8 mouse cellular contexts compared by ENCODE assay signal in the genomic region with DNA sequence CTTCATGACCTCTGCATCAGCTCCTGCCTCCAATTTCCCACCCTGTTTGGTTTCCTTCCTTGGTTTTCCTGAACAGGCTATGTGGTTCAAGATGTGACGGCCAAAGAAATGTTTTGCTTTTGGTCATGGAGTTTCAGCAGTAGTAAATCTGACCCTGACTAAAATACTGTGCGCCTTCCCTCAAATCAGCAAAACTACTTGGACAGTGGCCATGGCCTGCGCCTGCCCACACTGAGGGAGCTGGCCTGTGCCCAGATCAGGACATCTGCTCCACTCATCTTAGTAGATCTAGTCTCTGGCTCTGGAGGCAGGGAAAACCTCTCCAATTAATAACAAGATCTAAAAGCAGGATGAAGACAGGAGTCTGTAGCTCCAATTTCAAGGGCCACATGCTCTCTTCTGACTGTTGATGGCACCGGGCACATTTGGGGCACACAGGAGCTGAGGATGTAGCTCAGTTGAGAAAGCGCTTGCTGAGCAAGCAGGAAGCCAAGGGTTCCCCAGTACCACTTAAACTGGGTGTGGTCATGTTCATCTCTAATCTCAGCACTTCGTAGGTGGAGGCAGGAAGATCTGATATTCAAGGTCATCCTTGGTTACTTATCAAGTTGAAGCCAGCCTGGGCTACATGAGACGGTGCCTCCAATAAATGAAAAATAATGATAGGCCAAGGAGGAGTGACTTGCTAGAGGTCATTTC.
A peak's percentile ranks its signal among the peaks of the same experiment; 100 is the strongest.
DNase-seq lines count a peak whose midpoint lies in the region; ATAC-seq and TF ChIP-seq lines count a peak whose summit lies in the region.

No protein-coding gene starts in this region.

- ATAC-seq in frontal cortex, adult (ENCODE audit: low TSS enrichment), result peak; percentile 42; the same call in 1 of the 2 replicates
- 0 out of 2 replicates have a peak, but pooled peaks have one; percentile 40 for ATAC-seq in kidney, embryonic 16.5 days (ENCODE audit: low FRiP score, low TSS enrichment)
- no peak for ATAC-seq in forebrain, embryonic 13.5 days
- no peak for ATAC-seq in monocyte, adult 5-6 weeks (replicated peaks; ENCODE audit: insufficient number of reproducible peaks, low FRiP score, low TSS enrichment, poor library complexity, severe bottlenecking)

- no peak overlapping the region for H3K4me3 ChIP-seq in kidney, embryonic 16.5 days (ENCODE audit: low read length)
- H3K4me3 ChIP-seq in myocyte, result no peak overlapping the region
- H3K4me3 ChIP-seq in forebrain, embryonic 13.5 days, result no peak overlapping the region

- peaks cover 12% of the 10 kb centered on the region for H3K4me1 ChIP-seq in kidney, embryonic 16.5 days (ENCODE audit: insufficient read depth, low read length)
- H3K4me1 ChIP-seq in forebrain, embryonic 13.5 days, result no peaks in the 10 kb centered on the region

- DNase-seq in frontal cortex, postnatal 14 days (ENCODE audit: low spot score in 2 of 2), result no peak
- peak; percentile 84 for DNase-seq in MN1 (ENCODE audit: low spot score)
- peak; percentile 89 to 93 for DNase-seq in cerebellum, postnatal 25 days

- 0 out of 2 replicates have a peak, but pooled peaks cover 4% of the 10 kb centered on the region for H3K9me3 ChIP-seq in kidney, embryonic 16.5 days (ENCODE audit: low read length)
- H3K9me3 ChIP-seq in forebrain, embryonic 13.5 days (replicated peaks), result no peaks in the 10 kb centered on the region; the same call in 1 of the 2 replicates

- peaks cover 4% of the 10 kb centered on the region for H3K79me2 ChIP-seq in myocyte (ENCODE audit: control insufficient read depth, insufficient read depth)

- no peak overlapping the region for H3K9ac ChIP-seq in kidney, embryonic 16.5 days (replicated peaks; ENCODE audit: low read length)
- no peak overlapping the region for H3K9ac ChIP-seq in forebrain, embryonic 13.5 days

- no peak overlapping the region for H3ac ChIP-seq in myocyte (ENCODE audit: control insufficient read depth, insufficient read length)

- H3K27me3 ChIP-seq in kidney, embryonic 16.5 days (ENCODE audit: insufficient read depth, low read length), result no peaks in the 10 kb centered on the region
- H3K27me3 ChIP-seq in myocyte (ENCODE audit: control insufficient read depth, insufficient read depth, insufficient read length), result no peaks in the 10 kb centered on the region
- H3K27me3 ChIP-seq in forebrain, embryonic 13.5 days, result no peaks in the 10 kb centered on the region

- no peak overlapping the region for H3K4me2 ChIP-seq in kidney, embryonic 16.5 days (replicated peaks; ENCODE audit: low read depth, low read length)
- peak overlapping the region; percentile 31 for H3K4me2 ChIP-seq in myocyte (ENCODE audit: low read depth)
- H3K4me2 ChIP-seq in forebrain, embryonic 13.5 days, result no peak overlapping the region

- no peak for TF ChIP-seq POLR2A in myocyte (IDR thresholded peaks at IDR 0.05; ENCODE audit: insufficient read length, low read depth)

- WGBS in kidney, embryonic 16.5 days, result 76% methylated on average over 7 of the region's 7 CpGs
- 93% methylated on average over 7 of the region's 7 CpGs for WGBS in forebrain, embryonic 13.5 days

- H3K27ac ChIP-seq in kidney, embryonic 16.5 days (ENCODE audit: low read length), result 0 out of 2 replicates have a peak overlapping the region, but pooled peaks have one; percentile 19
- no peak overlapping the region for H3K27ac ChIP-seq in forebrain, embryonic 13.5 days

- H3K36me3 ChIP-seq in kidney, embryonic 16.5 days (ENCODE audit: insufficient read depth, low read length), result peaks cover 9% of the 10 kb centered on the region
- H3K36me3 ChIP-seq in myocyte (ENCODE audit: control insufficient read depth, insufficient read depth), result no peaks in the 10 kb centered on the region
- H3K36me3 ChIP-seq in forebrain, embryonic 13.5 days (ENCODE audit: poor library complexity, severe bottlenecking), result peaks cover 13% of the 10 kb centered on the region

TF ChIP-seq in myocyte, 11 proteins besides CTCF, POLR2A, EP300 and RAD21:
- TF ChIP-seq E2F4 (IDR thresholded peaks at IDR 0.05; ENCODE audit: insufficient read depth) (no peak), CEBPB (IDR thresholded peaks at IDR 0.05; ENCODE audit: insufficient read depth, poor library complexity, severe bottlenecking) (no peak), POLR2AphosphoS2 (IDR thresholded peaks at IDR 0.05; ENCODE audit: insufficient read length, low read depth) (no peak), TCF3 (IDR thresholded peaks at IDR 0.05; ENCODE audit: insufficient read length, low read depth) (no peak), SRF (IDR thresholded peaks at IDR 0.05; ENCODE audit: control insufficient read depth, insufficient read length, low read depth) (no peak), MYOD1 (IDR thresholded peaks at IDR 0.05; ENCODE audit: control insufficient read depth in 1 of 3, insufficient read length in 2 of 3, low read depth in 2 of 3) (no peak), MYOG (IDR thresholded peaks at IDR 0.05; ENCODE audit: control insufficient read depth in 1 of 3, insufficient read depth in 1 of 3, insufficient read length in 2 of 3, low read depth in 2 of 3) (no peak), REST (IDR thresholded peaks at IDR 0.05; ENCODE audit: insufficient read depth, insufficient read length) (no peak), TCF12 (IDR thresholded peaks at IDR 0.05; ENCODE audit: insufficient read depth, poor library complexity, severe bottlenecking) (no peak), USF1 (IDR thresholded peaks at IDR 0.05; ENCODE audit: low read depth) (no peak), MAX (IDR thresholded peaks at IDR 0.05; ENCODE audit: low read depth) (no peak)

Comparison
In these comparisons a context has a peak if more than half of its experiments do, and no peak if none do; other contexts are left out.
1. ATAC-seq: peak in frontal cortex, adult (single experiment) and kidney, embryonic 16.5 days (single experiment); none in forebrain, embryonic 13.5 days (single experiment) and monocyte, adult 5-6 weeks (single experiment).
2. DNase-seq: peak in MN1 (single experiment) and cerebellum, postnatal 25 days (2 of 2); none in frontal cortex, postnatal 14 days (0 of 2).